Mouse (Mus musculus): ENCODE measurements at regions not wholly inside any gene's neighbourhood (a gene's known extent, or its start where the extent isn't known, plus 50 kb on each side); places are given as distances from the start of the nearest gene placed in this dataset.

DNA sequence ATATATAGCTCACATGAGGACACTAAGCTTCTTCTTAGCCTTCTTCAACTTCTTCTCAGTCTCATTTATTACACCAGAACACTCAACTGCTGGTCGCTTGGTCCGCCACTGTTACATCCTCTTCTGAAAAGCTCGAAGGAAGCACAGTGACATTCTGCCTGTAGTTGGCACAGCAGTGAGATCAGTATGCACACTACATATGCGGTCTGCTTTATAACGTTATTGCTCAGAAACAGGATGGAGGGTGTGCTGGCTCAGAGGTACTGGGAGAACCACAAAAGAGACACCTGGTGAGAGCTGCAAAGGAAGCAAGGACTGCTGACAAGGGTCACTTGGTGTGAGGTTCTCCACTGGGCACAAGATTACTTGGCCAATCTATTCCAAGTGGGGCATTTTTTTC, 179.5 kb downstream of the Ets1 start:
- no peaks in the 10 kb centered on the region for H3K36me3 ChIP-seq (ENCODE audit: control insufficient read depth, insufficient read depth, low read length)
- WGBS: 78% methylated on average over 5 of the region's 5 CpGs
- no peaks in the 10 kb centered on the region for H3K27me3 ChIP-seq (ENCODE audit: control insufficient read depth, insufficient read depth, low read length)
- TF ChIP-seq POLR2A (IDR thresholded peaks at IDR 0.05; ENCODE audit: low read depth, low read length) (no peak), CTCF (IDR thresholded peaks at IDR 0.05; ENCODE audit: extremely low read depth, insufficient read length, insufficient replicate concordance, low read depth, low read length) (no peak)
- H3K27ac ChIP-seq (ENCODE audit: insufficient read depth, low read depth, low read length): no peak overlapping the region
- H3K4me3 ChIP-seq (ENCODE audit: low read depth, low read length): no peak overlapping the region
- H3K4me1 ChIP-seq (ENCODE audit: control insufficient read depth, insufficient read depth, insufficient read length, low read length): no peaks in the 10 kb centered on the region

DNA sequence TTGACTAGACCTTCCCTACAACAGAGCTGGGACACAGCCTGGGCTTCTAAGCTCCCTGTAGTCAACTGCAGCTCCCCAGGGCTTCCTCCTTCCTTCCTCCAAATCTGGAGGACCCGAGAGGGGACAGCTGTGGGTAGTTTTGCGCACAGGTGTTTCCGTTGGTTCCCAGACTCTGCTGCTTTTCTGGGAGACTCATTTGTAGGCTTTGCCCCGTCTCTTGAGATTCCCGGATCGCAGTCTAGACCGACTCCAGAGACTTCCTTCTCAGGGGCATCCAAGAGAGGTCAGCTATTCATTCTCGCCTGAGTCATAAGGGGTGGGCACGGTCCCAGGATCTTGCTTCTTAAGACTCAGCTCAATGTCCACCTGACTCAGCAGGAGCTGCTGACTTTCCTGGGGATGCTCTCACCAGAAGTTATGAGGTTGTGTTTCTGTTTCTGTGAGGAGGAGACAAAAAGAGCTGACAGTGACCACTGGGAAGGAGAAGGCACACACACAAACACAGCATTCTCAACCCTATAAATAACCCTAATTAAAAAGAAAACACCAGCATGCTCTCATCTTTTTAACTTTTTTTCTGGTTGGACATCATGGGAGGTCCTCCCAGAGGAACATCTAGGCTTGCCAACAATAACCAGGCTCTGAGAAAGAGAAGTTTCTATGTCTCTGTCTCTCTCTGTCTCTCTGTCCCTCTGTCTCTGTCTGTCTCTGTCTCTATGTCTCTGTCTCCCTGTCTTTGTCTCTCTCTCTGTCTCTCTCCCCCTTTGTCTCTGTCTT, 180.8 kb downstream of the Ets1 start:
- TF ChIP-seq CTCF (IDR thresholded peaks at IDR 0.05; ENCODE audit: extremely low read depth, insufficient read length, insufficient replicate concordance, low read depth, low read length): no peak
- TF ChIP-seq POLR2A (IDR thresholded peaks at IDR 0.05; ENCODE audit: low read depth, low read length): no peak
- H3K36me3 ChIP-seq (ENCODE audit: control insufficient read depth, insufficient read depth, low read length): no peaks in the 10 kb centered on the region
- H3K27ac ChIP-seq (ENCODE audit: insufficient read depth, low read depth, low read length): no peak overlapping the region
- no peak overlapping the region for H3K4me3 ChIP-seq (ENCODE audit: low read depth, low read length)
- H3K27me3 ChIP-seq (ENCODE audit: control insufficient read depth, insufficient read depth, low read length): no peaks in the 10 kb centered on the region
- 68% methylated on average over 9 of the region's 9 CpGs for WGBS
- H3K4me1 ChIP-seq (ENCODE audit: control insufficient read depth, insufficient read depth, insufficient read length, low read length): no peaks in the 10 kb centered on the region

DNA sequence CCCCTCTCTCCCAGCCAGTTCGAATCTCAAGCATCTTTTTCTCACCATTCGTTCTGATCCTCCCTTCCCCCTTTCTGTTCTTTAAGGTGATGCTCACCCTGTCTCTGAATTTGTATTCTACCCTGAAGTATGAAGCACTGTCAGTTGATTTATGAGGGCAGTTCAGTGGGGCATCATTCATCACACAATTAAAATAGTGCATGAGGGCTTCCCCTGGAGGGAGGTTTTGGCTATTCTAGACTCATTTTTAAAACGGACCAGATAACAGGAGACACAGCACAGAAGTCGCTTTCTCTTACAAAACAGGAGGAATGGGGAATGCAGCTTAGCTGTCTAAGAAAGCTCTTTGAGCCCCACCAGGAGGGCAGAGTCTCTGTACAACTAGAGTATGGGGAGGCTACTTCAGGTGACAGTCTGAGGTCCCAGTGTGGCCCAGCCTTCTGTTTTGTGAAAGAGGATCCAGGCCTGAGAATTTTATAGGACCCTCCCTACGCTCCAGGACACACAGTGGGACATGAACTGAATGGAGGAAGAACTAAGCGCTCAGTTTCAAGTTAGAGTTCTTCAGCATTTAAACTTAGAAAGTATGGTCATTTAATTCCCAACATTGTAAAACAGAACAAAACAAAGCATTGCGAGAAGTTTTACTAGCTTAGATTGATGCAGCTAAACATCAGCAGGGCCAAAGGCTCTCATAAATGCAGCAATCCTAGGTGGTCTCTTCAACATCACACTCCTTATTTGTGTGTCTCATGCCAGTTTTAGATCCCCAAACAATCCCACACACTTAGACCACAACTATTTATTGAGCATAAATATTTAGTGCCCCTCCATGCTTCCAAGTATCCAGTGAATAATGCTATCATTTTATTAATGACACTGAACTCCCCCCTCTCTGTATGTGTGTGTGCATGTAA, 181.7 kb downstream of the Ets1 start:
- Histone ChIP-seq H3K36me3 (ENCODE audit: control insufficient read depth, insufficient read depth, low read length) (no peaks in the 10 kb centered on the region), H3K27ac (ENCODE audit: insufficient read depth, low read depth, low read length) (no peak overlapping the region), H3K4me1 (ENCODE audit: control insufficient read depth, insufficient read depth, insufficient read length, low read length) (no peaks in the 10 kb centered on the region), H3K27me3 (ENCODE audit: control insufficient read depth, insufficient read depth, low read length) (no peaks in the 10 kb centered on the region), H3K4me3 (ENCODE audit: low read depth, low read length) (no peak overlapping the region)
- TF ChIP-seq POLR2A (IDR thresholded peaks at IDR 0.05; ENCODE audit: low read depth, low read length): no peak
- no peak for TF ChIP-seq CTCF (IDR thresholded peaks at IDR 0.05; ENCODE audit: extremely low read depth, insufficient read length, insufficient replicate concordance, low read depth, low read length)
- WGBS: 70% methylated on average over 7 of the region's 7 CpGs

DNA sequence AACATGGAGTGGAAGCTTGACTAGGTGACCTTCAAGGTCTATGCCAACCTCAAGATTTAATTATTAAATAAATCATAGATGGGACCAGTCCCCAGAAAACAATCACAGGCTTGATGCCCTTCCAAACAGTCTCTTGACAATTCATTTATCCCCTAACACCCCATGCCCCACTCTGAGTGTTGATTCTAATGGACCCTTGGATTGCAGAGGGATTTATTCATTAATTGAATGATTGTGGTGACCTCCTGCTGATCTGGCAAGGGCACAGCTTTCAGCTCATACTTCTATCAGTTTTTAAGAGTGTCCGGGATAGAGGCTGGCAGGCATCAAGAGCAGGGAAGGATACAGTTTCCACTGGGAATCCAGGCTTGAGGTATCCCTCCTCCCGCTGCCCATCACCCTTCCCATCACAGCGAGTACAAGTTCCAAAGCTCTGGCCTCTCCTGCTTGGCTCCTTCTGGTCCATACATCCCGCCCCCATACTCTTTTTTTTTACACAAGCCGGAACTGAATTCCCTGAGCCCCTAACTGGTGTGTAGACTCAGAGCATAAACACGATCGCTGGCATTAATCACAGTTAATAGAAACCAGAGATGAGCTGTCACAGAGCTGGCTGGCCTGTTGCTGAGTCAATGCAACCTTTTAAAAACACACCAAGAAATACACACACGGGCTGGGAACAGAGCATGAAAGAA, 187.6 kb downstream of the Ets1 start:
- H3K4me1 ChIP-seq (ENCODE audit: control insufficient read depth, insufficient read depth, insufficient read length, low read length): no peaks in the 10 kb centered on the region
- TF ChIP-seq CTCF (IDR thresholded peaks at IDR 0.05; ENCODE audit: extremely low read depth, insufficient read length, insufficient replicate concordance, low read depth, low read length): no peak
- 66% methylated on average over 8 of the region's 8 CpGs for WGBS
- no peaks in the 10 kb centered on the region for H3K36me3 ChIP-seq (ENCODE audit: control insufficient read depth, insufficient read depth, low read length)
- no peaks in the 10 kb centered on the region for H3K27me3 ChIP-seq (ENCODE audit: control insufficient read depth, insufficient read depth, low read length)
- H3K27ac ChIP-seq (ENCODE audit: insufficient read depth, low read depth, low read length): no peak overlapping the region
- no peak overlapping the region for H3K4me3 ChIP-seq (ENCODE audit: low read depth, low read length)

DNA sequence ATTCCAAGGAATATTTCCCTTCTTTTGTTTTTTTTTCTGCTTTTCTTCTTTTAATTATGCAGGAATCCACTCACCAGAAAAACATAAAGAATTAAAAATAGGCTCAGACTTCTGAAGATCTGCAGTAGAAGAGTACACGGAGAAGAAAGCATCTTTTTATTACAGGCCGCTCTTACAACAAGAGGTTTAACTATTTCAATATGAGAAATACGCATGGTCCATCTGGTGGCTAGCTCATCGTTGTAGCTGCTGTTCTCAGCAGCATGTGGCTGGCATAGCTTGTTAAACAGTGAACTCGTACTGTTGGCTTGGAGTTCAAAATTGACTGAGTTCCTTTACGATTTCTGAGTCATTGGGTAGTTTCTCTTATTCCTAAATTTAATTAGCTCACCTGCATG, 188.1 kb downstream of the Ets1 start:
- no peak for TF ChIP-seq POLR2A (IDR thresholded peaks at IDR 0.05; ENCODE audit: low read depth, low read length)
- no peak for TF ChIP-seq CTCF (IDR thresholded peaks at IDR 0.05; ENCODE audit: extremely low read depth, insufficient read length, insufficient replicate concordance, low read depth, low read length)
- H3K36me3 ChIP-seq (ENCODE audit: control insufficient read depth, insufficient read depth, low read length): no peaks in the 10 kb centered on the region
- no peak overlapping the region for H3K4me3 ChIP-seq (ENCODE audit: low read depth, low read length)
- WGBS: 72% methylated on average over 6 of the region's 6 CpGs
- no peaks in the 10 kb centered on the region for H3K4me1 ChIP-seq (ENCODE audit: control insufficient read depth, insufficient read depth, insufficient read length, low read length)
- H3K27ac ChIP-seq (ENCODE audit: insufficient read depth, low read depth, low read length): no peak overlapping the region
- no peaks in the 10 kb centered on the region for H3K27me3 ChIP-seq (ENCODE audit: control insufficient read depth, insufficient read depth, low read length)

DNA sequence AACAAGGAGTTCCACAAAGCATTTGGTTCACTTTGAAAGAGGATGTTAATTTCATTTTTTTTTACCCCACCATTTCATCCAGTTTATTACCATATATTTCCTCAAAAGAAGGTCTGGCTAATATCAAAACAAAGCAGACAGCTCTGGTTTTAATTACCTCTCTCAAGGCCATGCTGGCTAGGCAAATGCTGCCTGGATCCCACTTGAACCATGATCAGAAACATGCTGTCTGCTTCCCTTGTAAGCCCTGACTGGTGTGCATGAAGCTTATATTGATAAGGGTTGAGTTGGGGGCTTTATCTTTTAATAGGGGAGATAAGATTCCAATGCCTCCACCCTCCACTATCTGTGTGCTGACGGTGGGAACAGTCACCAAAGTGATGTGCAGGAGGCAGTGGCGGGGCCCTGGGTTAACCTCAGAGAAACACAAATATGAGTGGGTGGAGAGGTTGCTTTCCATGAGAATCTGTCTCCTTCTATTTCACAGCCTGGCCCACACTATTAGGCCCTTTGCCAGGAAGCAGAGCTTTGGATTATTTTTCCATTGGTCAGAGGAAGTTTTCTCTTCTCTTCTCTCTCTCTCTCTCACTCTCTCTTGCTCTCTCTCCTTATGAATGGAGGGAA, 194.4 kb downstream of the Ets1 start:
- H3K27me3 ChIP-seq (ENCODE audit: control insufficient read depth, insufficient read depth, low read length): no peaks in the 10 kb centered on the region
- H3K36me3 ChIP-seq (ENCODE audit: control insufficient read depth, insufficient read depth, low read length): no peaks in the 10 kb centered on the region
- no peak overlapping the region for H3K27ac ChIP-seq (ENCODE audit: insufficient read depth, low read depth, low read length)
- 25% methylated on average over 2 of the region's 2 CpGs for WGBS
- TF ChIP-seq CTCF (IDR thresholded peaks at IDR 0.05; ENCODE audit: extremely low read depth, insufficient read length, insufficient replicate concordance, low read depth, low read length) (no peak), POLR2A (IDR thresholded peaks at IDR 0.05; ENCODE audit: low read depth, low read length) (no peak)
- no peak overlapping the region for H3K4me3 ChIP-seq (ENCODE audit: low read depth, low read length)
- no peaks in the 10 kb centered on the region for H3K4me1 ChIP-seq (ENCODE audit: control insufficient read depth, insufficient read depth, insufficient read length, low read length)
